Mouse (Mus musculus): ENCODE measurements around the gene Rspry1.
A peak's percentile ranks its signal among the peaks of the same experiment; 100 is the strongest.

Rspry1 gene

DNA sequence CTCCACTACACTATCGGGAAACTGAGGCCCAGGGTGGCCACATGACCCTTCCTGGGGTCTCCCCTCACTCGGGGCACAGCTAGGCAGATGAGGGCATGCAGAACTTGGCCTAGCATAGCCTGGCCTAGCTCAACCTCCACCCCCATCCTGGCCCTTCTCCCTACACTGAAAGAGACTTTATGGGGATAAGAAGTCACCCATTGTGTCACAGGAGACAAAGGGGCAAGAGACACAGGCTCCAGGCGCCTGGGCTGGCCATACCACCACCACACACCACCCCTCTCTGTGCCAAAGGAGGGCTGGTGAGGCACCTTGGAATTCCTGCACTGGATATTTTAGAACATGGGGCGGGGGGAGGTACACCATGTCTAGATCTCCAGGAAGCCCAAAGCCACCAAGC is 82.5 kb downstream of the Rspry1 start:
- no peak for DNase-seq (ENCODE audit: low spot score)

DNA sequence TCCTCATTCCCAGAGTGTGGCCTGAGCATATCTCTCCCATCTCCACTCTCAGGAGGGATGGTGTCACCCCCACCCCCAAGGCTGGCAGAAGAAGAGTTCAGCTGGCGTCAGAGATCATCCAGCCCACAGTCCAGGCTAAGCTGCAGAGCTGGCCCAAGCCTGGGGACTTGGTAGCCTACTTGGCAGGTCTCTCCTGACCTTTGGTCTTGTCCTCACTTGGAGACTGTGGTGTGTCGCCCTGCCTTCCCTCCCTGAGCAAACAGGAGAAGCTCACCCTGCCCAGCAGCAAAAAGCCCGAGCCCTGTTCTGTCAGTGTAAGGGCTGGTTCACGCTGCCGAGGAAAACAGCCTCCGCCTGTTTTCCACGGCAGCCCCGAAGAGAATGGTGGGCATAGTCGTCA is 84.2 kb downstream of the Rspry1 start:
- no peak for DNase-seq (ENCODE audit: low spot score)

DNA sequence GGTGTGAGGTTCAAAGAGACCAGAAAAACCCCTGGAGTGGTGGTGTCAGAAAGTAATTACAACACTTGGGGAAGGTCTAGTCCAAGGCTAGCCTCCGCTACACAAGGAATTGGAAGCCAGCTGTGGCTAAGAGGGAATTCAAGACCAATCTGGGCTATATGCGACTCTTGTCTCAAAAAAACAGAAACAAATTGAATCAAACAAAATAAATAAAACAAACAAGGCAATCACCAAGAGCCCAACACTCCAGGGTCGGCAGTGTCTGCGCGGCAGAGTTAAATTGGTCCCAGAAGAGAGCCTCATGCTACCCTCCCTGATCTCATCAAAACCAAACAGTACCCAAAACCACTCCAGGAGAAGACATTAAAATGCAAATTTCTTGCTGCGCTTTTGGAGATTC is 93.0 kb downstream of the Rspry1 start:
- DNase-seq (ENCODE audit: low spot score), result no peak

DNA sequence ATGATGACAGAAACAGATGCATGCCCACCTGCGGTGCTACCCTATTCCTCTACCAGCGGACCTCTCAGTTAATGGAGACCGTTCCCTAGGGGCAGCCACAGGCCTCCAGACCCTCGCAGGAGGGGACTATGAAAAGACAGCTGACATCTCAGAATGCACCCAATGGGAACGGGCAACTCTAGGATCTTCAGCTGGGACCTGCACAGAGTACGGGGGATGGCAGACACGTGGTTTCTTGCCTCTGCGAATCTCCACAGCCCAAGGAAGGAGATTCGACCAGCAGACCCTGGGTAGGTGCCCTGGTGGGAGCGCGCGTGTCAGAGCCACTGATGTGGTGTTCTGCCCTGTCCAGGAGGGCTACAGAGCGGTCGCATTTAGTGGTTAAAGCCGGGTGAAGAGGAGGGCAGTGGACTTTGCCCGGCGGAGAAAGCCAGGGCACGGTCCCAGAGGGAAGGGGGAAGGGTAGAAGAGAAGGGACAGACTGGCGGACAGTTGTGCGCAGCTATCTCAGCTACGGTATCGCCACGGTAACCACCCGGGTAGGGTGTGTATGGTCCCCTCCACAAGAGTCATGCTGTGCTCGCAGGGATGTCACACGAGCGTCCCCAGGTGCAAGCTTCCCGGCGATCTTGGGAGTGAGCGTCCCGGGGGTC is 93.7 kb downstream of the Rspry1 start:
- DNase-seq (ENCODE audit: low spot score), result no peak

DNA sequence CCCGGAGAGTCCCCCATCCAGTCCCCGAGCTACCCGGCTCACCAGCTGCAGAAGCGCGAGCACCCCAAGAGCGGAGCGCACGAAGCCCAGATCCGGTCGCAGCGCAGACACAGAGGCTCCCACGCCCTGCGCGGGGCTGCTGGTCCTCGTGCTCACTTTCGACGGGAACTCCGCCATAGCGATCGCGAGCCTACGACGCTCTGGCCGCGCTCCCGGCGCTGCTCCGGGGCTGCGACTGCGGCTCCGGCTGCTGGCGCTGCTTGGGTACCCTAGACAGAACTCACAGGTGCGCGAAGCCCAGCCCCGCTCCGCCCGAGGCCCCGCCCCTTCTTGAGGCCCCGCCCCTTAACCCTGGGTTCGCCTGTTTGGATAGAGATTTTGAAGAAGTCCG is 94.3 kb downstream of the Rspry1 start, which contains the start of gene Pllp:
TSS of gene Pllp (minus strand) at position 285 of the 391 bp plus-strand sequence.
- DNase-seq (ENCODE audit: low spot score), result no peak

DNA sequence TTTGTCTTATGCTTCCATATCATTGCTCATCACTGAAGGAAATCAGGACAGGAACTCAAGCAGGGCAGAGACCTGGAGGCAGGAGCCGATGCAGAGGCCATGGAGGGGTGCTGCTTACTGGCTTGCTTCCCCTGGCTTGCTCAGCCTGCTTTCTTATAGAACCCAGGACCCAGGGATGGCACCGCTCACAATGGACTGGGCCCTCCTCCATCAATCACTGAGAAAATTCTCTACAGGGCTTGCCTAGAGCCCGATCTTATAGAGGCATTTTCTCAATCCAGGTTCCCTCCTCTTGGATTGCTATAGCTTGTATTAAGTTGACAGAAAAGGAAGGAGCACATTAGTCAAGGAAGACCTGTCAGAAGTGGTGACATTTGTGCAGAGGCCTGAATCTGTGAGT is 94.8 kb downstream of the Rspry1 start:
- DNase-seq (ENCODE audit: low spot score), result no peak

DNA sequence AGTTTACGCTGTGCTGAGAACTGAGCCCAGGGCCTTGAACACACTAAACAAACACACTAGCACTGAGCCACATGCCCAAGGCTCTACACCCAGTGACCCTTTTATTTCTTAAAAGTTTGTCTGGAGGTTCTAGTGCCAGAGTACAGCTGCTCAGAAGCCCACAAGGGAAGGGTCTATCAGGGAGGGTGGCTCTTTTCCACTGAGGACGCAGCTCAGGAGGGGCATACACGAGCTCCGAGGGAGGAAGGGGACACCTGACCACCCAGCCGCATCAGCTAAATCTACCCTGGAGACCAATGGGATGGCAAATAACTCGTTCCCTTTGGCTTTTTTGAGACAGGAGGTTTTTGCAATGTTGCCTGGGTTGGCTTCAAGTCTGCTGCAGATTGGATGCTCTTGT is 96.2 kb downstream of the Rspry1 start:
- DNase-seq (ENCODE audit: low spot score), result no peak

DNA sequence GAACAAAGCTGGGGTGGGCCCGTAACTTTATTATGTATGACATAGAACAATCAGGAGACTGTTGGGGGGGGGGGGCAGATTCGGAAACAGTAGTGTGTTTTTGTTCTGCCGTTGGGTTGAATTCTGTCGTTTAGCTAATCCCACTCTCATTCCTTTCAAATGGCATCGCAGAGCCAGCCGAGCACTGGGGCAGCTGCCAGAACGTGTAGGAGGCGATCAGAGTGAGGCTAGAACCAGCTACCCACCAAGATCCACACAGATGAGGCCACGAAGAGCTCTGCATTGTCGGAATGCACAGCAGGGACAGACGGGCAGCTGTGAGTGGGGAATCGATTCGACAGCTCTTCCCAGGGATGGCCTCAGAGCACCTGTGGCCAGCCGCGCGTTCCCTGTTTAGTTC is 97.6 kb downstream of the Rspry1 start:
- no peak for DNase-seq (ENCODE audit: low spot score)

DNA sequence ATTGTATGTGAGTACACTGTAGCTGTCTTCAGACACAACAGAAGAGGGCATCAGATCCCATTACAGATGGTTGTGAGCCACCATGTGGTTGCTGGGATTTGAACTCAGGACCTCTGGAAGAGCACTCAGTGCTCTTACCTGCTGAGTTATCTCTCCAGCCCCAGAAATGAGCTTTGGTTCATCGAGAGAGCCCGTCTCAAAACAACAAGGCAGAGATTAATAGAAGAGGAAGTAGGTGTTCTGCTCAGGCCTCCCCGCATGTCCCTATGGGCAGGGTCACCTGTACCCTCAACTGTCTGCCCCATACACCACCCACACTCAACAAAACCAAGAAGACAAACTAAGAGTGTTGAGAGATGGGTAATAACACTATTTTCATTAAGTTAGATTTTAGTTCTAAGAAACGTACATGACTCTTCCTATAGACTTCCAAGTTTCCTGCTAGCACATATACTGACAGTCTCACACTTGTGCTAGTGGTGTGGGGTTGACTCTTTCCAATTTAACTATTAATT is 98.7 kb downstream of the Rspry1 start:
- DNase-seq (ENCODE audit: low spot score), result no peak

DNA sequence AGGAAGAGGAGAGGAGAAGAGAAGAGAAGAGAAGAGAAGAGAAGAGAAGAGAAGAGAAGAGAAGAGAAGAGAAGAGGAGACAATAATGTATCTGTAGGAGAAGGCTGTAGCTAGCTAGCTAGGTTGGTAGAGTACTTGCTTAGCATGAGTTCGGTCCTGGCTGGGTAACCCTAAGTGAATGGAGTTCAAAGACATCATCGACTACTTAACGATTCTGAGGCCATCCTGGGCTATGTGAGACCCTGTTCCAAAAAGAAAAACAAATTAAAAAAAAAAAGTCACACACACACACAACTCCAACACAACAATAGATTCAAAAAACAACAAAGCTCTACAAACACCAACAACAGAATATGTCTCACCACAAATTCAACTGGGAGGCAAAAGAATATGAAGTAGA is 100.4 kb downstream of the Rspry1 start:
- DNase-seq (ENCODE audit: low spot score), result no peak

DNA sequence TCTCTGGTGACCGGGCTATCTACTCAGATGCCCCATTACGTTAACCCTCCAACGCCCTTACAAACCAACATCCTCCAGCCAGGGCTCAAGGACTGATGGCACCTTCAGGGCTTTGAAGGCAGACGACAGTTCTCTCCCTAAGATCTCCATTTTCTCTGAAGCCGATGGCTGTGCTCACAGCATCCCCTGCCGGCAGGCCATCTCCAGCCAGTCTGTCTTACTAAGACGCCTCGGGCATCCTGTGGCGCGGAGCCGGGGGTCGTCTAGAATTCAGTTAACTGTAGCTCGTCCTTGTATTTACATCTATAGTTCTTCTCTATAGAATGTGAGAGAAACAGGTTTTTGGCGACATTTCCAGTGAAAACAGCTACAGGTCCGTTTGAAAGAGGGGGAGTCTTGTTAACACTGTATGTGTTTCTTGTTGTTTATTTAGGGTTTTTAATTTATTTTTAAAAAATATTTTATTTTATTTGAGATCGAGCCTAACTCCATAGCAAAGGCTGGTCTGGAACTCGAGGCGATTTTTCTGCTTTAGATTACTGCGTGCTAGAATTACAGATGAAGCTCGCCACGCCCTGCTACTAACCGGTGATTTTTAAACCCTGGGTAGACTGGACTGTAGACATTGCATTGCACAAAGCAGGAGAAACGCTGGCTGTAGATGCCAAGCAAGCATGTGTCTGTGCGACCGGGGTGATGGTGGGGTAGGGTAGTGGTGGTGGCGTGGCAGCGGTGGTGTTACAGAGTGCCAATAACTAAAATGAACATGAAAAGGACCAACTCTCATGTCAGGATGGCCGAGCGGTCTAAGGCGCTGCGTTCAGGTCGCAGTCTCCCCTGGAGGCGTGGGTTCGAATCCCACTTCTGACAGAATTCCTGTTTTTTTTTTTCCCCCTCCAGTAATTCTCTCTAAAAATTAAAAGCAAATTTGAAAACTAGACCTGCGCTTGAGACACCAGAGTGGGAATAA is 101.4 kb downstream of the Rspry1 start:
- DNase-seq (ENCODE audit: low spot score), result peak; percentile 72

DNA sequence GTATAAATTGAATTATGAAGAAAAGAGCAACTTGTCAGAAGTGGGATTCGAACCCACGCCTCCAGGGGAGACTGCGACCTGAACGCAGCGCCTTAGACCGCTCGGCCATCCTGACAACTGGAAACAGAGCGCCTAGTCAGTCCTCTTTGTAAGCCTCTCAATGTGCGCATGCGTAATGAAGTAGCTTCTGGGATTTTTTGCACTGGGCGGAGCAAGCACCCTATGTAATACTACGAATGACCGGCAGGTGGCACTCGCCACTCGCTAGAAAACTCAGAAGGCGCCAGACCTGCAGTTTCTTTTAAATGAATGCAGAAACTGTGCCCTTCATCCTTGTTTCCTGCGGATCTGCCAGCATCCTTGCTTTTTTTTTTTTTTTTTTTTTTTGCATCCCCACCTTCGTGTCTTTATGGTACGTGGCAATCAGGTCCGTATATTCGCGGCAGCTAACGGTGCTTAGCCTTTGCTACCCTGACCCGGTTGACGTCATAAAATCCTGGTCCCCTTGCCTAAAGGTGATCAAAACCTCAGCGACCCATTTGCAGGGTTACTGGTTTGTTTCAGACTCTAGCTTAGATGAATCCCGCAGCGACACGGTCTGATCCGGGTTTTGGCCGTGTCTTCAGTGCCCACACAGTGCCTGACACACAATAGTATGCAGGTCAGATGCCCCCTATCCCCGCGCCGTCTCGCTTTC is 102.4 kb downstream of the Rspry1 start:
- DNase-seq (ENCODE audit: low spot score), result peak; percentile 98

DNA sequence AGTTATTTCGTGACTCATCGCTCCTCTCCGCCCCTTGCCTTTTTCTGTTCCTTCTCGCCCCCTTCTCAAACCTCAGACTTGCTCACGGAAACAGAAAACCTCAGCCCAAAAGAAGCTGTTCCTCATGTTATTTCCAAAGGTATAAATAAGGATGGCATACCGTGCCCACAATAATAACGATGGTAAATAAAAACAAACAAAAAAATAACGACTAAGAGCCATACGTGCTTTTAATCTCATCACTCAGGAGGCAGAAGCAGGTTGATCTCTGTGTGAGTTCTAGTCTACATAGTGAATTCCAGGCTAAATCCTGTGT is 102.9 kb downstream of the Rspry1 start:
- no peak for DNase-seq (ENCODE audit: low spot score)

DNA sequence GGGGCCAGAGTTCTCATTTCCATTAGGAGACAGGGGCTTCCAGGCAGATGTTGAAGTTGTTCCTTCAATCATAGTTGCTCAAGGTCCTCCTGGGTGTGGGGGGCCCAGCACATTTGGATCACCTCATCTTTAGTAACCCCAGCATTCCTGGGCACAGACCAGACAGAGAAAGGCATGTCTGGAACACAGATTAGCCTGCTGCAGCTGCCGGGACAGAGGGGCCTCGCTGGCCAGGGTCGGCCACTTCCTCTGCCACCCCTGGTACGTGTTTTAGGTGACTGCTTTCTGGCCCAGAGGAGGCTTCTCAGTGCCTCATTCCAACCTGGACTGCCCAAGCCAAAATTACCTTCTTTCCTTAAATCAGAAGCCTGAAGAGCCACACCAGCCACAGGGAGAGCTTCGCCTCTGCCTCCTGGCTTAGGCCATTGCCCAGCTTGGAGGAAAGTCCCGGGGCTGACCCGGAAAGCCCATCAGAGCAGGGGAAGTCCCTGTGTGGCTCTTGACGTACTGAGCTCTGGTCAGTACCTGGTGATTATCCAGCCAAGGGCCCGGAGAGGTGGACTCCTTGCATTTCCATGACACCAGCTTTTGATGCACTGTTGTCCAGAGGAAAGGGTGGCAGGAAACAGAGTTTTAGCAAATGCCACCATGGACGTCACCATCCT is 104.0 kb downstream of the Rspry1 start:
- no peak for DNase-seq (ENCODE audit: low spot score)

DNA sequence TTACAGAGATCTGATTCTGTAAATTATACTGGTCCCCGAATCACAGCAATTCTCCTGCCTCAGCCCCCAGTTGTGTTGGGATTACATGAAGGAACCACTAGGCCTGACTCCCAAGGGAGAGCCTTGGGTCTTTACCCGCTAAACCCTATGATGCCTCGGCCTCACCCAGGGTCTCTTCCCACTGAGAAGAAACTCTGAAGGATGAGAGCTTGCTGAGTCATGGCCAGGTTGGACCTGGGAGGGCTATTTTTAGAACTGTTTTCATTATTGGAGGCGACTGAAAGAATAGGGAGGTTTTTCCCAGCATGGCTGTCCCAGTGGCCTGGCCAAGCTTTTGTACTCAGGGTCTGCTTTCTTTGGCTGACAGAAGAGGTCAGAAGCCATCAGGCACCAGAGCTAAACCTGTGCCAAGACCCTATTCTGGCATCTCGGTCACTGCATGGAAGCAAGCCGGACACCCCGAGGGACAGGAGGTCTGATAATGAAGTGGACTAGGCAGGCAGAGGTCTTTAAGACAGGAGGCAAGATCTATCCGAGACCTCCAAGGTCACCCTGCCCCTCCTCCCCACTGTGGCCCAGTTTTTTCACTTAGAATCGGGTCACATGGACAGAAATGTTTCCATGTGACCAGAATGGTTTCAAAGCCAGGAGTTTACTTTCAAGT is 105.1 kb downstream of the Rspry1 start:
- no peak for DNase-seq (ENCODE audit: low spot score)
